In the genomic region with DNA sequence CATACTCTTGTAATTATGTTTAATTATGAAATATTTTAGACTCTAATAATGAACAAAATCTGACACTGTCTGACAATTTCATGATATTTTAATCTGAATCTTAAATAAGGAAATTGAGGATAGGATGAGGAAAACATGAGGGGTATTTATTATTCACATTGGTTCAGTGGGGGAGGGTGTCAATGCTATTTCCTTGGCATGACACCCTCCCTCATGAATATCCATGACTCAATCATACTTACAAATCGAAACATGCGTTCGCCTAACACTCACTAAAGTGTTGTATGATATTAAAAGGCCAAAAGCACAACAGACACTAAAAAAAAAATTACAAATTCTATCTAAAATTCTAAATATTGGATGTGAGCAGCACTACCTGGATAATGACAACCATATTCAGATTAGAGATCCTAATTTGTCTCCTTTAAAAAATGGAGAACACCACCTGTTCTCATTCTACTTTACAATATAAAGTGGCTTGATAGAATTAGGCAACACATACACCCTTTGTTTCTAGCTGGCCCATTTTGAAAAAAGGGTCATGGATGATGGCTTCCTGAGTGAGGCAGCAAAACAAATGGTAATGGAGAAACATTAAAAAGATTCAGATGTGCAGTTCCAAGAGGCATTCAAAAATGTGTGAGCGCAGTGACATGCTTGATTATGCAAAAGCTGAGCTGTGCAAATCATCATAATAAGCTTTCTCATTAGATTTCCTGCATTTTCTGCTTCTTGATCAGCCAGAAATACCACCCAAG, we compare ENCODE assay signal across 21 mouse cellular contexts.
DNase-seq lines count a peak whose midpoint lies in the region; ATAC-seq and TF ChIP-seq lines count a peak whose summit lies in the region.
"Had no signal": no experiment of that assay in that cellular context is flagged by ENCODE, and none has a peak within 500 bp of the region (broad histone marks: within the 10 kb centered on the region; RNA-seq: fewer than 3 reads in every experiment).

No protein-coding gene starts in this region.

- H3K36me3 ChIP-seq in hindbrain, embryonic 14.5 days (replicated peaks; ENCODE audit: control insufficient read depth, insufficient read depth): no peaks in the 10 kb centered on the region
- no peaks in the 10 kb centered on the region for H3K36me3 ChIP-seq in hindbrain, embryonic 10.5 days
- no peaks in the 10 kb centered on the region for H3K36me3 ChIP-seq in forebrain, embryonic 14.5 days (ENCODE audit: control insufficient read depth, insufficient read depth, low read length)
- no peaks in the 10 kb centered on the region for H3K36me3 ChIP-seq in midbrain, embryonic 12.5 days
- H3K36me3 ChIP-seq in liver, postnatal 0 days (replicated peaks; ENCODE audit: insufficient read depth, low read length): no peaks in the 10 kb centered on the region
- H3K36me3 ChIP-seq: intestine, embryonic 15.5 days had no signal

- no peak overlapping the region for H3K4me3 ChIP-seq in hindbrain, embryonic 14.5 days (replicated peaks; ENCODE audit: low read length)
- H3K4me3 ChIP-seq in hindbrain, embryonic 10.5 days: no peak overlapping the region
- no peak overlapping the region for H3K4me3 ChIP-seq in forebrain, embryonic 14.5 days (ENCODE audit: low read depth, low read length)
- H3K4me3 ChIP-seq in midbrain, embryonic 12.5 days: no peak overlapping the region
- H3K4me3 ChIP-seq in liver, postnatal 0 days (ENCODE audit: low read depth, low read length): no peak overlapping the region
- H3K4me3 ChIP-seq: intestine, embryonic 15.5 days had no signal

- no peak overlapping the region for H3K27ac ChIP-seq in hindbrain, embryonic 14.5 days
- H3K27ac ChIP-seq in hindbrain, embryonic 10.5 days: no peak overlapping the region
- no peak overlapping the region for H3K27ac ChIP-seq in forebrain, embryonic 14.5 days (ENCODE audit: low read depth, low read length)
- H3K27ac ChIP-seq in midbrain, embryonic 12.5 days (replicated peaks): no peak overlapping the region
- no peak overlapping the region for H3K27ac ChIP-seq in liver, postnatal 0 days (ENCODE audit: low read depth)
- H3K27ac ChIP-seq: intestine, embryonic 15.5 days had no signal

- no peak overlapping the region for H3K4me2 ChIP-seq in hindbrain, embryonic 14.5 days (replicated peaks)
- H3K4me2 ChIP-seq in forebrain, embryonic 14.5 days (ENCODE audit: low read length): no peak overlapping the region
- no peak overlapping the region for H3K4me2 ChIP-seq in midbrain, embryonic 12.5 days (replicated peaks)
- H3K4me2 ChIP-seq in liver, postnatal 0 days (ENCODE audit: low read depth, low read length): no peak overlapping the region
- H3K4me2 ChIP-seq: heart, embryonic 11.5 days; intestine, embryonic 15.5 days had no signal

- no peaks in the 10 kb centered on the region for H3K4me1 ChIP-seq in hindbrain, embryonic 14.5 days (replicated peaks; ENCODE audit: control insufficient read depth, insufficient read depth, low read length)
- no peaks in the 10 kb centered on the region for H3K4me1 ChIP-seq in hindbrain, embryonic 10.5 days (replicated peaks)
- no peaks in the 10 kb centered on the region for H3K4me1 ChIP-seq in forebrain, embryonic 14.5 days (ENCODE audit: control insufficient read depth, insufficient read depth, low read length)
- H3K4me1 ChIP-seq in midbrain, embryonic 12.5 days: no peaks in the 10 kb centered on the region
- H3K4me1 ChIP-seq in liver, postnatal 0 days (ENCODE audit: insufficient read depth): no peaks in the 10 kb centered on the region
- H3K4me1 ChIP-seq: intestine, embryonic 15.5 days had no signal

- 47% methylated on average over 4 of the region's 4 CpGs for WGBS in hindbrain, embryonic 14.5 days
- WGBS in hindbrain, embryonic 10.5 days: 82% methylated on average over 4 of the region's 4 CpGs
- WGBS in forebrain, embryonic 14.5 days: 43% methylated on average over 4 of the region's 4 CpGs
- 63% methylated on average over 4 of the region's 4 CpGs for WGBS in midbrain, embryonic 12.5 days
- 82% methylated on average over 4 of the region's 4 CpGs for WGBS in liver, postnatal 0 days (ENCODE audit: insufficient replicate concordance)

- H3K9ac ChIP-seq in hindbrain, embryonic 14.5 days: no peak overlapping the region
- no peak overlapping the region for H3K9ac ChIP-seq in forebrain, embryonic 14.5 days (ENCODE audit: low read length)
- H3K9ac ChIP-seq in midbrain, embryonic 12.5 days (replicated peaks): no peak overlapping the region
- H3K9ac ChIP-seq in liver, postnatal 0 days (replicated peaks): no peak overlapping the region
- H3K9ac ChIP-seq: intestine, embryonic 15.5 days had no signal

- no peak for DNase-seq in hindbrain, embryonic 14.5 days (ENCODE audit: low spot score)
- DNase-seq in hindbrain, embryonic 10.5 days (ENCODE audit: low spot score): no peak
- peak; percentile 84 for DNase-seq in forebrain, embryonic 14.5 days (ENCODE audit: low spot score)
- DNase-seq in frontal cortex, postnatal 25 days (ENCODE audit: low spot score in 2 of 2): no peak
- no peak for DNase-seq in liver, postnatal 0 days
- DNase-seq: adrenal gland, adult 2 months; B cell, adult 2 months; cerebellum, adult 8-10 months; gastrocnemius, postnatal 14 days; heart, adult 11 months; kidney, adult 8-10 months; kidney, postnatal 10 days; layer of hippocampus, postnatal 36 days; lung, postnatal 10 days; retina, postnatal 1 day; right cerebral cortex, postnatal 4 days; thymus, postnatal 14 days had no signal

- H3K9me3 ChIP-seq in hindbrain, embryonic 14.5 days (ENCODE audit: control insufficient read depth, low read length): no peaks in the 10 kb centered on the region
- H3K9me3 ChIP-seq in hindbrain, embryonic 10.5 days: no peaks in the 10 kb centered on the region
- H3K9me3 ChIP-seq in forebrain, embryonic 14.5 days (replicated peaks; ENCODE audit: control insufficient read depth, low read length): no peaks in the 10 kb centered on the region
- no peaks in the 10 kb centered on the region for H3K9me3 ChIP-seq in midbrain, embryonic 12.5 days
- H3K9me3 ChIP-seq in liver, postnatal 0 days (ENCODE audit: low read length): no peaks in the 10 kb centered on the region
- H3K9me3 ChIP-seq: intestine, embryonic 15.5 days had no signal

- no peaks in the 10 kb centered on the region for H3K27me3 ChIP-seq in hindbrain, embryonic 14.5 days (ENCODE audit: control insufficient read depth, insufficient read depth, low read length)
- no peaks in the 10 kb centered on the region for H3K27me3 ChIP-seq in hindbrain, embryonic 10.5 days (ENCODE audit: insufficient read depth, poor library complexity, severe bottlenecking)
- no peaks in the 10 kb centered on the region for H3K27me3 ChIP-seq in forebrain, embryonic 14.5 days (replicated peaks; ENCODE audit: control insufficient read depth, insufficient read depth, low read length)
- no peaks in the 10 kb centered on the region for H3K27me3 ChIP-seq in midbrain, embryonic 12.5 days
- H3K27me3 ChIP-seq in liver, postnatal 0 days (ENCODE audit: insufficient read depth, low read length): no peaks in the 10 kb centered on the region
- H3K27me3 ChIP-seq: intestine, embryonic 15.5 days had no signal

- ATAC-seq in hindbrain, embryonic 14.5 days (ENCODE audit: low FRiP score): peak; percentile 64; the same call in 1 of the 2 replicates
- ATAC-seq in forebrain, embryonic 14.5 days: peak; percentile 91
- peak; percentile 67 for ATAC-seq in midbrain, embryonic 12.5 days (ENCODE audit: low FRiP score, low read depth)
- ATAC-seq in CD4-positive, CD25-positive, alpha-beta regulatory T cell, adult 4 months: no peak
- ATAC-seq in liver, postnatal 0 days: no peak
- ATAC-seq: intestine, embryonic 15.5 days had no signal

- no peak for TF ChIP-seq EP300 in liver, postnatal 0 days (IDR thresholded peaks at IDR 0.05; ENCODE audit: low read depth)

- no peak for TF ChIP-seq CTCF in liver, postnatal 0 days (IDR thresholded peaks at IDR 0.05; ENCODE audit: low read depth)

Comparison
In these comparisons a context has a peak if more than half of its experiments do, and no peak if none do; other contexts are left out.
1. ATAC-seq: peak in hindbrain, embryonic 14.5 days (single experiment), forebrain, embryonic 14.5 days (single experiment) and midbrain, embryonic 12.5 days (single experiment); none in CD4-positive, CD25-positive, alpha-beta regulatory T cell, adult 4 months (single experiment) and liver, postnatal 0 days (single experiment).